Mouse (Mus musculus): ENCODE data around the gene Fez1. TPM values are rescaled to one million over a fixed set of nuclear protein-coding genes. Genes with fewer than 3 reads are reported as not detected.

The Fez1 gene
- polyA plus RNA-seq (2012; ENCODE audit: insufficient read depth, low replicate concordance): not detected in 2 replicates

- no peaks in the 10 kb centered on the region for H3K4me1 ChIP-seq
- peaks cover 7% of the 10 kb centered on the region for H3K27me3 ChIP-seq (replicated peaks)
- no peaks in the 10 kb centered on the region for H3K36me3 ChIP-seq (replicated peaks; ENCODE audit: low read length)
- no peaks in the 10 kb centered on the region for H3K9me3 ChIP-seq
- H3K4me3 ChIP-seq (replicated peaks): no peak within 1 kb of the TSS
- TF ChIP-seq GATA1 (IDR thresholded peaks at IDR 0.05; ENCODE audit: borderline replicate concordance, low read length): no peak
- TF ChIP-seq FLI1 (IDR thresholded peaks at IDR 0.05; ENCODE audit: low read length): no peak
These were observed at the start of gene Fez1 for GRCm38 (mm10) chr9:36821644-36822000. Gene Fez1 (plus strand): TSS chr9:36821864.

GRCm38 (mm10) chr9:36783921-36784320 lies 37.7 kb upstream of the Fez1 start:
- TF ChIP-seq FLI1 (IDR thresholded peaks at IDR 0.05; ENCODE audit: low read length): no peak
- TF ChIP-seq GATA1 (IDR thresholded peaks at IDR 0.05; ENCODE audit: borderline replicate concordance, low read length): no peak
- no peaks in the 10 kb centered on the region for H3K4me1 ChIP-seq
- peaks cover 96% of the 10 kb centered on the region for H3K36me3 ChIP-seq (replicated peaks; ENCODE audit: low read length)

GRCm38 (mm10) chr9:36792191-36792590 lies 29.5 kb upstream of the Fez1 start:
- H3K36me3 ChIP-seq (replicated peaks; ENCODE audit: low read length): peaks cover 59% of the 10 kb centered on the region
- peaks cover 19% of the 10 kb centered on the region; the same call in 1 of the 2 replicates for H3K4me1 ChIP-seq
- H3K27me3 ChIP-seq (replicated peaks): no peaks in the 10 kb centered on the region
- H3K9me3 ChIP-seq: no peaks in the 10 kb centered on the region
- H3K4me3 ChIP-seq (replicated peaks): no peak overlapping the region
- TF ChIP-seq FLI1 (IDR thresholded peaks at IDR 0.05; ENCODE audit: low read length): no peak
- no peak for TF ChIP-seq GATA1 (IDR thresholded peaks at IDR 0.05; ENCODE audit: borderline replicate concordance, low read length)

More at GRCm38 (mm10) chr9:36783921-36784320, 37.7 kb upstream of the Fez1 start:
- no peaks in the 10 kb centered on the region for H3K9me3 ChIP-seq
- no peak overlapping the region for H3K4me3 ChIP-seq (replicated peaks)
- H3K27me3 ChIP-seq (replicated peaks): no peaks in the 10 kb centered on the region

GRCm38 (mm10) chr9:36794487-36794886 lies 27.2 kb upstream of the Fez1 start:
- H3K9me3 ChIP-seq: no peaks in the 10 kb centered on the region
- peaks cover 19% of the 10 kb centered on the region; the same call in 1 of the 2 replicates for H3K4me1 ChIP-seq
- no peaks in the 10 kb centered on the region for H3K27me3 ChIP-seq (replicated peaks)
- peaks cover 36% of the 10 kb centered on the region for H3K36me3 ChIP-seq (replicated peaks; ENCODE audit: low read length)
- TF ChIP-seq FLI1 (IDR thresholded peaks at IDR 0.05; ENCODE audit: low read length) (no peak), GATA1 (IDR thresholded peaks at IDR 0.05; ENCODE audit: borderline replicate concordance, low read length) (no peak)
- no peak overlapping the region for H3K4me3 ChIP-seq (replicated peaks)

- Histone ChIP-seq H3K36me3 (replicated peaks; ENCODE audit: low read length) (peaks cover 26% of the 10 kb centered on the region), H3K4me1 (peaks cover 19% of the 10 kb centered on the region; the same call in 1 of the 2 replicates), H3K9me3 (no peaks in the 10 kb centered on the region), H3K27me3 (replicated peaks) (peaks cover 2% of the 10 kb centered on the region), H3K4me3 (replicated peaks) (peak overlapping the region; percentile 97)
- no peak for TF ChIP-seq FLI1 (IDR thresholded peaks at IDR 0.05; ENCODE audit: low read length)
- TF ChIP-seq GATA1 (IDR thresholded peaks at IDR 0.05; ENCODE audit: borderline replicate concordance, low read length): no peak
These were observed 26.1 kb upstream of the Fez1 start for GRCm38 (mm10) chr9:36795556-36795955.

- Histone ChIP-seq H3K9me3 (no peaks in the 10 kb centered on the region), H3K4me3 (replicated peaks) (peak overlapping the region; percentile 97), H3K27me3 (replicated peaks) (peaks cover 2% of the 10 kb centered on the region), H3K4me1 (peaks cover 19% of the 10 kb centered on the region; the same call in 1 of the 2 replicates), H3K36me3 (replicated peaks; ENCODE audit: low read length) (peaks cover 19% of the 10 kb centered on the region)
- no peak for TF ChIP-seq FLI1 (IDR thresholded peaks at IDR 0.05; ENCODE audit: low read length)
- no peak for TF ChIP-seq GATA1 (IDR thresholded peaks at IDR 0.05; ENCODE audit: borderline replicate concordance, low read length)
These were observed 25.4 kb upstream of the Fez1 start for GRCm38 (mm10) chr9:36796224-36796623.

- Histone ChIP-seq H3K4me3 (replicated peaks) (peak within 1 kb of the TSS; percentile 97), H3K9me3 (no peaks in the 10 kb centered on the region), H3K4me1 (peaks cover 19% of the 10 kb centered on the region; the same call in 1 of the 2 replicates), H3K36me3 (replicated peaks; ENCODE audit: low read length) (peaks cover 12% of the 10 kb centered on the region), H3K27me3 (replicated peaks) (peaks cover 2% of the 10 kb centered on the region)
- TF ChIP-seq GATA1 (IDR thresholded peaks at IDR 0.05; ENCODE audit: borderline replicate concordance, low read length): no peak
These were observed 24.7 kb upstream of the Fez1 start, which contains the start of gene Ei24 for GRCm38 (mm10) chr9:36796781-36797555. Gene Ei24 (minus strand): TSS chr9:36797393.

- no peaks in the 10 kb centered on the region for H3K9me3 ChIP-seq
- TF ChIP-seq FLI1 (IDR thresholded peaks at IDR 0.05; ENCODE audit: low read length) (no peak), GATA1 (IDR thresholded peaks at IDR 0.05; ENCODE audit: borderline replicate concordance, low read length) (no peak)
- no peak overlapping the region for H3K4me3 ChIP-seq (replicated peaks)
- no peaks in the 10 kb centered on the region for H3K4me1 ChIP-seq
- H3K27me3 ChIP-seq (replicated peaks): peaks cover 2% of the 10 kb centered on the region
- H3K36me3 ChIP-seq (replicated peaks; ENCODE audit: low read length): no peaks in the 10 kb centered on the region
These were observed 19.7 kb upstream of the Fez1 start for GRCm38 (mm10) chr9:36801961-36802360.

- peaks cover 2% of the 10 kb centered on the region for H3K27me3 ChIP-seq (replicated peaks)
- no peaks in the 10 kb centered on the region for H3K4me1 ChIP-seq
- H3K36me3 ChIP-seq (replicated peaks; ENCODE audit: low read length): no peaks in the 10 kb centered on the region
- TF ChIP-seq GATA1 (IDR thresholded peaks at IDR 0.05; ENCODE audit: borderline replicate concordance, low read length): no peak
- no peak for TF ChIP-seq FLI1 (IDR thresholded peaks at IDR 0.05; ENCODE audit: low read length)
- no peak overlapping the region for H3K4me3 ChIP-seq (replicated peaks)
- H3K9me3 ChIP-seq: no peaks in the 10 kb centered on the region
These were observed 18.7 kb upstream of the Fez1 start for GRCm38 (mm10) chr9:36802951-36803350.

- Histone ChIP-seq H3K4me3 (replicated peaks) (no peak overlapping the region), H3K27me3 (replicated peaks) (peaks cover 2% of the 10 kb centered on the region), H3K4me1 (no peaks in the 10 kb centered on the region), H3K36me3 (replicated peaks; ENCODE audit: low read length) (no peaks in the 10 kb centered on the region), H3K9me3 (no peaks in the 10 kb centered on the region)
- TF ChIP-seq GATA1 (IDR thresholded peaks at IDR 0.05; ENCODE audit: borderline replicate concordance, low read length): no peak
- no peak for TF ChIP-seq FLI1 (IDR thresholded peaks at IDR 0.05; ENCODE audit: low read length)
These were observed 18.3 kb upstream of the Fez1 start for GRCm38 (mm10) chr9:36803386-36803785.
